Mouse (Mus musculus) urinary bladder, postnatal 10 days (tissue): ENCODE data around the gene Wdr61.
"Not testable (repeated sequence)": the region's sequence is repeated elsewhere in the genome, so short reads cannot be mapped to it uniquely, and the experiment has no call there.

Experiments
- DNase-seq: peaks from one replicate; pipeline ENCODE4 v3.0.0; 2022; ENCODE audit warnings: low spot score

Gene Wdr61

GRCm38 (mm10) chr9:54726315-54726714 is 8.0 kb downstream of the Wdr61 start:
- DNase-seq = no peak

- DNase-seq = no peak
Measured at GRCm38 (mm10) chr9:54722596-54722995, 11.7 kb downstream of the Wdr61 start.

DNA sequence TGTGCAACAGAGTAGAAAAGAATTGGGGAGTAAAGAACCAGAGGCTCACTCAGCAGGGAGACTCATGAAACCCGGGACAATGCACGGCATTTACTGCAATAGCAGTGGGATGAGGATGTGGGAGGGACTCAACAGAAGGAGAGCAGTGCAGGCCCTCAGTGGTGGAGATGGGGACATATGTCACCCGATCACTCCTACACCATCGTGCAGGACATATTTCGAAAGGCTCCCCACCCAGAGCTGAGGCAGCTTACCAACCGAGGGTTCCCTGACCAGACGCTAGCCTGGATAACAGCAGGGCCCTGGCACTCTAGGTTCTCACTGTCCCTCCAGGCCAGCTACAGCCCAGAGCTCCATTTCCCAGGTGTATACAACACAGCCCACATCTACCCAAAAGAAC is 12.2 kb downstream of the Wdr61 start:
- DNase-seq = no peak

- DNase-seq = no peak
Measured at GRCm38 (mm10) chr9:54717527-54717926, 16.8 kb downstream of the Wdr61 start.

GRCm38 (mm10) chr9:54715776-54716175 is 18.5 kb downstream of the Wdr61 start:
- DNase-seq = no peak

DNA sequence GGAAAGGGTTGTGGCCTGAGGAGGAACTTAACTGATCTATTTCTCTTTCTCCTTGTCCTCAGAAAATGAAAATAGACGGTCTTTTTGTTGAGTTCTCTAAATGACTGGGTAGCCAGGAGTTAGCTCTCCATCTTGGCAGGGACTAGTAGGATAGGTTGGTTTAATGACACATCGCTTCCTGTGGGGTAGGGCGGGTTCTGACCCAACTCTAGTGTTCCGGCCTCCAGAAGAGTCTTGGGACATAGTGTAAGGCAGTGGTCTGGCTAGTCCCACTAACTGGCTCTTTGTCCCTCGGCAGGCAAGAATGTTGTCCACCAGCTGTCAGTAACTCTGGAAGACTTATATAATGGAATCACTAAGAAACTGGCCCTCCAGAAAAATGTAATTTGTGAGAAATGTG is 26.2 kb downstream of the Wdr61 start:
- no peak for DNase-seq

GRCm38 (mm10) chr9:54707288-54707999 is 26.9 kb downstream of the Wdr61 start:
- no peak for DNase-seq

- DNase-seq = no peak
Measured at GRCm38 (mm10) chr9:54705561-54705960, 28.8 kb downstream of the Wdr61 start.

DNA sequence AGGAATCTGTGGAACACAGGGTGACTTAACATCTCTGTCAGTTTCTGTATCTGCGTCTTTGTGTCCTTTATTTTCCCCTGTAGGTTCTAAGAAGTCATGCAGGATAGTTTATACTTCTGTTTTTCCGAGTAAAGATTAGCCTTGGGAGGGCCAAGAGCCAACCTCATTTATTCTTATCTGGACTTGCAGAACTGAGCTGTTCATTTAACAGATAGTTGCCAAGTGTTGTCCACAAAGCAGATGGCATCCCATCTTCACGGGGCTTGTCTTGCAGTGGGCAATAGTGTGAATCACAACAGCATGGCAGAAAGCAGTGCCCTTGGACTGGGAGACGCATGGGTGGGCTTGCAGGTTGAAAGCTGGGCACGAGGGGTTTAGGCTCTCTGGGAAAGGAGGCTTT is 30.0 kb downstream of the Wdr61 start:
- no peak for DNase-seq

GRCm38 (mm10) chr9:54702581-54702980 is 31.7 kb downstream of the Wdr61 start:
- DNase-seq = no peak

- no peak for DNase-seq
Measured at GRCm38 (mm10) chr9:54700746-54701145, 33.6 kb downstream of the Wdr61 start.

DNA sequence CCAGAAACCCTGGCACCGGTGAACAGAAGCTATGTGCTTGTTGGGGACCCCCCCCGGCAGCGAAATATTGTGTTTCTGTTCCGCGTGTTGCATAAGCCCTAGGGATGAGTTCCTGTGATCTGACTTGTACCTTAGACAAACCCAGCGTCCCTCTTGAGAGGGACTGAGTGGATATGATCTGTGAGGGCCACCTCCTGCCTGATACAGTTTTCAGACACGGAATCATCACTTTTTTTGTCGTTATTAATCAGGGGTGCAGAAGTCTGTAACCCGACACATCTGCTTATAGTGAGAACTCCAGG is 34.2 kb downstream of the Wdr61 start:
- no peak for DNase-seq

GRCm38 (mm10) chr9:54699345-54700173 is 34.8 kb downstream of the Wdr61 start:
- DNase-seq = peak; percentile 50

- no peak for DNase-seq
Measured at GRCm38 (mm10) chr9:54699087-54699344, 35.3 kb downstream of the Wdr61 start.

GRCm38 (mm10) chr9:54698318-54699086 is 35.8 kb downstream of the Wdr61 start, which contains the start of gene Dnaja4:
Dnaja4 (plus strand) TSS chr9:54698873.
- no peak for DNase-seq

DNA sequence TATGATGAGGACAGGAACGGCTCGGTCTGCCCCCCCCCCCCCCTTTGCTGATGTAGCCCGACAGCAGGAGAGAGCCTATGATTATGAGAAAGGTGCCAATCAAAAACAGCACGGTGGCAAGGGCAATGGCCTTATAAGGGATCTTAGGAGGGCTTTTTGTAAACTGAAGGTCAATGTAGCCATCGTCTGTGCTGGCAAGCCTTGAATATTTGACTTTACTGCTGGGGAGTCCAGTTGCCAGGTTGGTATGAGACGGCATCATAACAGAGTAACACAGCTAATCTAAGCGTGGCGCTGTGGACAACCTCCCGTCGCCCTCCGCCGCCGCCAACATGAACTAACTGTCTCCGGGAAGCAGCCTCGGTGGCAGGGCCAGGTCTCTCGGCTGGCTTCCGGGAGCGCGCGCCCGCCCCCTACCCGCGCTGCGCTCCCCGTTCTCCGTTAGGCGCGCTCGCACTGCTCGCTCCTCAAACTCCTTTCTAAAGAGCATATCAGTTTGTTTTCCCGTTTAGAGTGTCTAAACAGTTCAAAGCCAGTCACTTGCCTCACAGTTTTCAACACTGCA is 43.0 kb downstream of the Wdr61 start:
- not testable (repeated sequence) for DNase-seq

DNA sequence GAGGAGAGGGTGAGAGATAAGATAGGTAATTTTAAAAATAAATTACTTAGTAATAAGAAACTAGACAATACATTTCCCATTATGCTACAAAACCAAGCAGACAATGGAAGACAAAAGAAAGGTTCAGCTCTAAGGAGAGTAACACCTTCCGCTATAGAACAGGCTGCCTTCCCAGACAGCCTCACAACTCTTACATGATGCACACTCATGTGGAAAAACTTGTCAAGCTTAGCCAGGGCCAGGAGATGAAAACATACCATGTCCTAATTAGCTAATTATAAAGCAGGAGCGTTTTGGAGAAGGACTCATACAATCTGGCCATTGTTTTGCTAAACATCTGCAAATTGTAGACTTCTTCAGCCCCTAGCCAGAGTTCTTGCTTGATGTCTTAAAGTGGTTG is 43.6 kb downstream of the Wdr61 start:
- not testable (repeated sequence) for DNase-seq

GRCm38 (mm10) chr9:54689446-54689845 is 44.9 kb downstream of the Wdr61 start:
- no peak for DNase-seq

DNA sequence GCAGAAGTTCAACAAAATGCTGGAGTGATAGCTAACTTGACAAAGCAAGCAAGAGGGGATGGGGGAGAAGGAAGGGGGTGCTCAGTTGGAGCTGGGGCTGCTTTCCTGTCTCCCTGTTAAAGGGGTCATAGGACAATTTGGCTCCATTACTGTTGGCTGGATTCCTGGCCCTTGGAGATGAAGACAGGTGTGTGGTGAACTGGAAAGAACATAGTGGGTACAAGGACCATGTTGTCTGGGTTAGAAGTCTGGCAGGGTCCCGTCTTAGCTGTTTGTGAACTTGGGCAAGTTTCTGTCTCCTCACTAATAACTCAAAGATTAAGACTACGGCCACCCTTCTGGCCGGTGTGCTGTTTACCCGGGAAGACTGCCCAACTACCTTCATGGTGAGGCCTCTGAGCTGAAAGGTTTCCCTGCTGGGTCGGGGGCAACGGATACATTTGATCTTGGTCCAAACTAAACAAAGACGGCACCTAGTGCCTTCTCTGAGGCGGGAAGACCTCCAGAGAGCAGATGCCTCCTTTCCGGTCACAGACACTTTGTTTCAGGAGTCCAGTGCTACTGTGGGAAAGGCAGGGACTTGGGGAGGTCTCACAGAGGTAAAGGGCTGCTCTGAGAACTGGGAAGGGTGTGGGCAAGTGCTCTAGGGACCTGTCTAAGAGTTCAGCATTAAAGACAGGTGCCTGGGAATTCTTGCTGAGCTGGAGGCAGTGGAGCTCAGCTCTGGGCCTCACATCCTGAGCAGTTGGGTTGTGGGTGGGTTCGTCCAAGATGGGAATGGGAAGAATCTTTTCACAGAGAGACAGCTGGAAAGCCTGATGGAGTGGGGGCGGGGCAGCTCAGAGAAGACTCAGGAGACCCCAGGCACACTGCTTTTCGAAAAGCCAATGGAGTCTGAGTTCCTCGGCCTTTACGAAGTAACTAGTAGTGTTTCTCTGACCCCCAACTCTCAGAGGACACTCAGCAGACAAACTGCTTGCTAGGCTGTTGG is 46.8 kb downstream of the Wdr61 start:
- no peak for DNase-seq

DNA sequence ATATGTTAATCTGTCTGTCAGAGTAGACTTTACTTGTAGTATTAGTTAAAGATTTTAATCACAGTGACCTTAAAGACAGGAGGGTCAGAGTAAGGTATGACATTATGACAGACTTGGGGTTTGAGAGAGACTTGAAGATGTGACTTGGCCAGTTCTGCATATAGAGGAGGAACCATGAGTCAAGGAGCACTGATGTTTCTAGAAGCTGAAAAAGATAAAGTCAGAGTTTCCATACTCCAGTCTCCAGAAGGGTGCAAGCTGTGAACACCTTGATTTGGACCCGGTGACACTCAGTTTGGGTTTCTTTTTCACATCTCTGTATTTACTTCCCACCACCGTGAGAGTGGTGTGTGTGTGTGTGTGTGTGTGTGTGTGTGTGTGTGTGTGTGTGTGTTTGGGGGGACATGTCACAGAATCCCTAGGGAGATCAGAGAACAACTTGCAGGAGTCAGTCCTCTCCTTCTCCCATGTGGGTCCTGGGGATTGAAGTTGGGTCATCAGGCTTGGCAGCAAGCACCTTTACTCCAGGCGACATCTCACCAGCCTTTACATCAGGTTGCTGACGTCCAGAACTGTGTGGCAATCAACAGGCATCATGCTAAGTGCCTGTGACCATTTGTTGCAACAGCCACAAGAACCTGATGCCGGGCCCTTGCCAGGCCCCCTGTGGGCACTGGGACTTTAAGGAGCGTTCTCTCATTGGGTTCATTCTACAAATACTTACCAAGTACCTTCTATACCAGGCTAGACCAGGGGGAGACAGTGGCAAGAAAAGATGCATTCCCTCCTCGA is 50.3 kb downstream of the Wdr61 start:
- DNase-seq = no peak

DNA sequence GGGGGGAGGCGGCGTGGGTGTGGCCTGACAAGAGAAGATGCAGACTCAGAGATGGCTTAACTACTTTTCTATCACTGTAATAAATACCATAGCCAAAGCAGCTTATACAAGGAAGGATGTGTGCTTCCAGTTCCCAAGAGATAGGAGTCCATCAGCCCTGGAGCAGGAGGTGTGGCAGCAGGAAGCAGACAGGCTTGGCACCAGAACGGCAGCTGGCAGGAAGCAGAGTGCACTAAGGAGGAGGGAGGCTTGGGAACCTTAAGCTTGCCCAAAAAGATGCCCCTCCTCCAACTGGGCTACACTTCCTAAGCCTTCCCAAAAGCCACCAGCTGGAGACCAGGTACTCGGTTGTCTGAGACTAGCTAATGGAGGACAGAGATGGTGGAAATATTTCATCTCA is 51.5 kb downstream of the Wdr61 start:
- DNase-seq = no peak
